Mouse (Mus musculus): ENCODE measurements around the gene Atp6v0a4.
A peak's percentile ranks its signal among the peaks of the same experiment; 100 is the strongest.

Gene Atp6v0a4

DNA sequence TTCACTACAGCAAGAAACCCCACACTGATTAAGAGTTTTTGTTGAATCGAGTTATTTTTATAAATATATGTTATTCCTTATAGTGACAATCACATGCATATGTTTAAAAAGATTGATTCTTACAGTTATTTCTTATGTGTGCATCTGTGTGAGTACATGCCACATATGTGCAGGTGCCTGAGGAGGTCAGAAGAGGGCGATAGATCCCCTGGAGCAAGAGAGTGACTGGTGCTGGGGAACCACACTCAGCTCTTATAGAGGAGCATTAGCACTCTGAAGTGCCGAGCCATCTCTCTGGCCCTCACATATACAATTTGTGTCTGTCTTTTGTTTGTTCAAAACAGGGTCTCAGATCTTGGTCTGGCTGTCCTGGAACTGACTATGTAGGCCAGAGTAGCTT is 50.8 kb downstream of the Atp6v0a4 start:
- no peak for DNase-seq (ENCODE audit: low spot score)

DNA sequence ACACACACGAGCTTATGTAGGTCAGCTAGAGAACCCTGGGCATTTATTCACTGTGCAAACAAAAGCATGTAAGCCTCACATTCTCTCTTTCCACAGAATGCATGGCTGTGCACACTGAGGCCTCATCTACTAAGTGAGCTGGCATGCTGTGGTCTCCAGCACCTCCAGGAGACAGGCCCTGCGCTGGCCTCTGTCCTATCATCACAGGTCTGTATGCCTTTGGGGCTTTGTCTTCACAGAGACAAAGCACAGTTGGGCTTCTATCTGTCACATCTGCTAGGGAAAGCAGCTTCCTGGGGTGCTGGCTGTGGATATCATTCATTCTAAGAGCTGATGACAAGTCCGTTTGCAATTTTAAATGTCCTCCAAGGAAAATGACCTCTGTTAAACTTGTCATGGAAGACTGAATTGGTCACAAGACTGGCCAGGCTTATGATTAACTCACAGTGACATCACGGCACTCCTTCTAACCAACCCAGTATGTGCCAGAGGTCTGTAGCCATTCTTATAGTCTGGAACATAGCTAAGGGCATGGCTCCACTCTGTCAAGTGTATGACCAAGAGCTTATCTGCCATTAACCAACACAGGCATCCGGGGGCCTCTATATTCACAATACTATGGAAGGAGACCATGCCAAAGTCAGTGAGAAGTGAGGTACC is 52.1 kb downstream of the Atp6v0a4 start:
- DNase-seq (ENCODE audit: low spot score), result no peak

DNA sequence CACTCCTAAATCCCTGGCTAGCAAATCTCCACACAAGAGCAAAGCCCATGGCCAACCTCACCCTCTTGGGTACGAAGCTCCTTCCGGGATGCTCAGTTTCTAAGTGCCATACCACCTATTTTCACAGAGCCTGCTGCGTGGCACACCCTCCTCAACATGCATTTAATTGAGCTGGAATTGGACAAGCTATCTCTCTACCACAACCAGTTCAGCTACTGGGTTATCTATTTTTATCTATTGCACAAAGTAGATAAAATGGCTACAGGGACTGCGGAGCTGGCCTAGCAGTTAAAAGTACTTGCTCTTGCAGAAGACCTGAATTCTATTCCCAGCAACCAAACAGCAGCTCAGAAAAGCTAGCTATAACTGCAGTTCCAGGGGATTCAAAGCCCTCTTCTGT is 53.1 kb downstream of the Atp6v0a4 start:
- DNase-seq (ENCODE audit: low spot score), result no peak

GRCm38 (mm10) chr6:38066215-38066614 is 58.2 kb downstream of the Atp6v0a4 start:
- DNase-seq (ENCODE audit: low spot score), result peak; percentile 72

GRCm38 (mm10) chr6:38065501-38066122 is 58.8 kb downstream of the Atp6v0a4 start:
- peak; percentile 60 for DNase-seq (ENCODE audit: low spot score)

GRCm38 (mm10) chr6:38065122-38065500 is 59.3 kb downstream of the Atp6v0a4 start:
- peak; percentile 71 for DNase-seq (ENCODE audit: low spot score)

- no peak for DNase-seq (ENCODE audit: low spot score)
These were observed 59.8 kb downstream of the Atp6v0a4 start for GRCm38 (mm10) chr6:38064621-38065020.

- DNase-seq (ENCODE audit: low spot score), result no peak
These were observed 65.6 kb downstream of the Atp6v0a4 start for GRCm38 (mm10) chr6:38058805-38059204.

DNA sequence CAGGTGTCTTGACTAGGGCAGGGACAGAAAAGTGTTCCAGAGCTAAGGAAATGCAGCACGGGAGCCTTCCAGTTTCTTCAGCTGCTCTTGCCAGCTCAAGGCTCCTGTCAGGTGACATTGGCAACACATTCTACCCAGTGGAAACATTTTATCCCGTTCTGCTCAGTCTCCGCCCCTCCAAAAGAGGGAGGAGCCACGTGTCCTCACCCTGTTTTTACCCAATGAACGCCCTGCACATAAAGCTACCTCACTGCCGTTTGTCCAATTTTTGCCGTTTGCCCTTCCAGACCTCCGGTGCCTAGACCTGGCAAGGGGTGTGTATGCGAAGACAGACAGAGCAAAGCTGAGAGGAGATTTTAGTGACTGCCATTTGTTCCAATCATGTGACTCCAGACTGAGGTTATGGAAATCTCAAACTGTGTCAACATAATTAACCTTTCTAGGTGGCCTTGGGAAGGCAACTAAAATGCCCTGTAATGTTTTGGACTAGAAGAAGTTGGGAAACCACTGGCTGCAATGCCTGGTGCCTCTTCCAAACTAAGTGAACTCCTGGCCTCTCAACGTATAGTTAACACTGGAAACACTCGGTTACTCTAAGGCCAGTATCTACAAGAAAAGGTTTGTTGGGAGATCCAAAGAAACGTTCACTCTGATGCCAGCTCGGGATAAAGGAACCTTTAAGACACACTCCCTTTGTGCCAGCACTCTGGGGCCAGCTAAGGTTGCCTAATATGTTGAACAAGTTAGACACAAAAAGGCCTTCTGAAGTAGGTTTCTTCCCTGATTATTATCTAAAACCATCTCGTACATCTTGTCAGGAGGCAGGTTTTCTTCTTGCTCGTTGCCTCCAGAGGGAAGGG is 68.7 kb downstream of the Atp6v0a4 start:
- DNase-seq (ENCODE audit: low spot score), result no peak

DNA sequence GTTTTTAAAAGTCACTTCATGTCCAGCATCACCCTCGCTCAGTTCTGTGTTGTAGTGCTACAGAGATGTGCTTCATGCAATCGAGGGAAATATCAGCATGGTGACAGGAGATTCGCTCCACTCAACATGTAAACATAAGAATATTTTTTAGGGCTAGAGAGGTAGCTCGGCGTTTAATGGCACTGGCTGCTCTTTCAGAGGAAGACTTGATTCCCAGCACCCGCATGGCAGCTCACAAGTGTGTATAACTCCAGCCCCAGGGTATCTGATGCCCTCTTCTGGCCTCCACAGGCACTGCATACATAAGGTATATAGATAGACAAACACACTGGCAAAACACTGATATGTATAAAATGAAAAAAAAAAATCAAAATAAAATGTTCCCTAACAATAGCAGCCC is 74.8 kb downstream of the Atp6v0a4 start:
- DNase-seq (ENCODE audit: low spot score), result no peak

- DNase-seq (ENCODE audit: low spot score), result no peak
These were observed 75.4 kb downstream of the Atp6v0a4 start for GRCm38 (mm10) chr6:38048800-38049561.

GRCm38 (mm10) chr6:38048003-38048402 is 76.4 kb downstream of the Atp6v0a4 start:
- no peak for DNase-seq (ENCODE audit: low spot score)

GRCm38 (mm10) chr6:38046838-38047237 is 77.5 kb downstream of the Atp6v0a4 start, which contains the start of gene Svopl:
TSS of gene Svopl (minus strand) at chr6:38046996.
- no peak for DNase-seq (ENCODE audit: low spot score)

- DNase-seq (ENCODE audit: low spot score), result no peak
These were observed 91.4 kb downstream of the Atp6v0a4 start for GRCm38 (mm10) chr6:38032801-38033566.

DNA sequence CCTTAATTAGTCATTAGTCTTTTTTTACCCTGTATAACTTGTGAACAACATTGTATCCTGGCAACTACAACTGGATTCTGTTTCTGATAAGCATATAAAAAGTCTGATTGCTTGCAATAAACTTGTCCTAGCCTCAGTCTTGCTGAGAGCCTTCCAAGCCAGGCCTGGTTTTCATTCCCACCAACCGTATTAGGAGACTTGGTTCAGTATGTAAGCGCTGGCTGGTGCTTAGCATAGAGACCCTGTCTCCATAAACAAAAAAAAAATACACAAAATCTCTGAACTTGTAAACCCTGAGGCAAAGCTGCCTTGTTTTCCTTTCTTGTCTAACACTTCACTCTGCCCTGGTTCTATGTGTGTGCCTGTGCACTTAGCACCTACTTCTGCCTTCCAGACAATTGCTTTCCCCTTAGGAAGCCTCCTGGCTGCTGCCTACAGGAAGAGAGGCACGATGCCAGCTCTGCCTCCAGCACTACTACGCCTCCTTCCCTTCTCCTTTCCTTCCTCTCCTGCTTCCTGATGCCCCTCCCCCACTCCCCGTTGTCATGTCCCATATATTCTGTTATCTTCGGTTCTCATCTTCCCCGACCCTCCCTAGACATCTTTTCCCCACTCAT is 92.4 kb downstream of the Atp6v0a4 start:
- DNase-seq (ENCODE audit: low spot score), result no peak

DNA sequence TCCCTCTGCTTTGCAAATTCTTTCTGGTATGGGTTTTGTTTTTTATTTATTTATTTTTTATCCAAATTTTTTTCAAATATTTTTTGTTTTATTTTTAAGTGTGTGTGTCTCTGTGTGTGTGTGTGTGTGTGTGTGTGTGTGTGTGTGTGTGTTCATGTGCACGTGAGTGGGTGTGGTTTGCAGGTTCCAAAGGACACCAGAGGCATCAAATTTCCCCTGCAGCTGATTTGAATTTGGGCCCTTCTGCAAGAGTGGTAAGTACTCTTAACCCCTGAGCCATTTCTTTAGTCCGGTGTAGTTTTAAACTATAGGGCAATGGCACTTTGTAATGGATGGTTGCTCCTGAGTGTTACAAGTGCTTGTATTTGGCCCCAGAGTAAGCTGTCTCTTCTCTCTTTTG is 96.2 kb downstream of the Atp6v0a4 start:
- no peak for DNase-seq (ENCODE audit: low spot score)

- no peak for DNase-seq (ENCODE audit: low spot score)
These were observed 96.6 kb downstream of the Atp6v0a4 start for GRCm38 (mm10) chr6:38027771-38028170.

DNA sequence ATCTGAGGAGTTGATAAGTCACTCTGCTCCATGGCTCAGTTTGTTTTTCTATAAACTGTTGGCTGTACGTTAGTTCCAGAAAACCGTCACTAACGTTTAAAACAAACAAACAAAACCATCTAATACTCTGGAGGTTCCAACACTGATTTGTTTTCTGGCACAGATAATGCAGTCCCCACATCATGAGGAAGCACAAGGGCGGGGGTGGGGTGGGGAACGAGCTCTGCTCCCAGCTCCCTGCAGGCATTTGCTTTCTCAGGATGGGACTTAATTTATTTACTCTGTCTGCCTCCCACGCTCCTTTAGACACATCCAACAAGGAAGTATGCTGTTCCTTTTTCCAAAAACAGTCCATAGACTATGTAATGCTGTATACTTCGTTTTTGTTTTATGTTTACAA is 101.1 kb downstream of the Atp6v0a4 start:
- DNase-seq (ENCODE audit: low spot score), result no peak

DNA sequence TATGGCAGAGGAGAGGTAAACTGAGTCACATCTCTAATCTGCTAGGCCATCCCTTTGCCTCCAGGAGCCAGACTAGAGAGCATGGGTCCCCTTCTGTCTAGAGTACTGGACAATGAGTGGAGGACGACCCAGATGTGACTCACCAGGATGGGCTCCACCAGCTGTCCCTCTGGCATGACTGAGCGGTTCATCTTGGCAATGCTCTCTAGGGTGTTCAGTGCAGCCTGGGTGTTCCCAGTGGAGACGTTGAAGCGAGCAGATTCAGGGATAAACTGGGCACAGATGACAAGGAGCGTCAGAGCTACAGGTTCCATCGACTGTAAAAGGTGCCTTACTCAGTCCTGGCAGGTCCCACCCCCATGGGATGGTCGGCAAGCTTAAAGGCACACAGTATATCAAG is 103.0 kb downstream of the Atp6v0a4 start:
- DNase-seq (ENCODE audit: low spot score), result no peak

DNA sequence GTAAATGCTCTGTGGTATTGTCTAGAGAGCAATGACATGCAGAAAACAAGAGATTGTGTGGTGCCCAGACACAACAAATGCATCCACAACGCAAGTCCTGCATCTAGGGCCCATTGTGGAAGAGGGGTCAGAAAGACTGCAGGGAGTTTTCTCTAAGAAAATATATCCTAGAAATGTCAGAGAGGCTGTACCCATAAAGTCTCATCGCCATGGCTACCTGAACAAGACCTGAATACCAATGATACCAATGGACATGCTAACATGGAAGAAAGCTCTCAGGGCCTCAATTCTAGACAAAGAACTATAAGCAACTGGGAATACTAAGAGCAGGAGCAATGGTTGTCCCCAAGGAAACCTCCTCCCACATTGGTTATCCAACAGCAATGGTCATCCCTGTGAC is 111.6 kb downstream of the Atp6v0a4 start:
- DNase-seq (ENCODE audit: low spot score), result no peak

- DNase-seq (ENCODE audit: low spot score), result peak; percentile 65
These were observed 116.9 kb downstream of the Atp6v0a4 start for GRCm38 (mm10) chr6:38007459-38007858.

Measured in layer of hippocampus, adult 11-12 months (tissue).